Mouse (Mus musculus): ENCODE results near the gene BC005537.

The BC005537 gene

DNA sequence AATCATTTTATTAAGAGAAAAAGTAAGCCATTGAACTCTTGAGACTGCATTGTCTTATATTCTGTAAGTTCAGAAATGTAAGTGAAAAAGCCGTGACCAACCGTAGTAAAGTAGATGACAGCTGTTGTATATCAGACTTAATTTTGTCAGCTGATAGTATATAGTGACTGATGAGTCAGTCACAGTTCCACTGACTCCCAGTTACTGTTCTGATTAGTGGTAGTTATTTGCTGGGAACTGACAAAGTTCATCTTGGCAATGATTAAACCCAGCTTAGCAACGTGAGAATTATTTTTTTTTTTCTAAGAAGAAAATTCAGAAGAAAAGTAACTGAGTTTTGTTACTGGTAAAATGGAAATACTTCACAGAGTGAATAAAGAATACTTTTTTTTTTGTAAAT, 40.2 kb downstream of the BC005537 start:
- in situ Hi-C loops (cut with MseI, MboI): no loop called here

DNA sequence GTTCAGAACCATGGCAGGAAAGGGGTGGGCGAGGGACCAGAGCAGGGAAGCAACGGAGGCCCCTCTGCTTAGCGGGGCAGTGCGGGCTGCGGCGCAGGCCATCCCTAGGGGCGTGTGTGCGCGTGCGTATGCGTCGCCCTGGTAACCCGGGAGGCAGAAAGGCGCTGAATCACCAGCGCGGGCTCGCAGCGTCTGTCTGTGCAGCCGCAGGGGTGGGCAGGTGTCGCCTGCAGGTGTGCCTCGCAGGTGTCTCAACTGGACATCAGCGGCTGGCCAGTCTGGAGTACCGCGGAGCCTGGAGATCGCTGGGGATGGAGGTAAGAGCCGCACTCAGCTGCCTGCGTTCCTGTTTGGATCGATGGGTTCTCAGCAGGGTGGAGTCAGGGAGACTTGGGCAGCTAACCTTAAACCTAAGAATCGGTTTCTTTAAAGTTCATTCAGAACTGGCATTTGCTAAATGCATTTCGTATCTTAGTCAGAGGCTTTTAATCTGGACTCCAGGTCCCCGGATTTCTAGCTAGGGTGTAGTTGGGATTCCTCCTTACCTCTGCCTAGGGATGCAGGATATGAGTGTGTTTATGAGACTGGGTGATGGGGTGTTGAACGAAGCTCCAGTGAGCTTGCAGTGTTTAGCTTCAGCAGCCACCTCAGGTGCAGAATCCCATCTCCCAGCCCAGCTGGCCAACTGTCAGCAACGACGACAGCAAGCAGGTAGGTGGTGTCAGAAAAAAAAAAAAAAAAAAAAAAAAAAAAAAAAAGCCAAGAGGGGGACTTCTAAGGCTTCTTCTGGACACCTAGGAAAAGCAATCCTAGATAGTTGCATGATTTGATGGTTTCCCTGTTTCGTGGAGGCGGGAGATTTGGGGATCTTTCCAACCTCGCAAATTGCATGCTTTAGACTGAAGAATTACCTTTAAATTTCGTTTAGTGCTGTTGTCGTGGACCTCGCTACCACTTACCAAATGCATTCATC, 43.8 kb downstream of the BC005537 start, which contains the start of gene D130043K22Rik:
D130043K22Rik (plus strand) TSS at position 153 of the 973 bp plus-strand sequence.
- in situ Hi-C loops (cut with MseI, MboI): no loop called here

GRCm38 (mm10) chr13:24849318-24849717, 47.9 kb downstream of the BC005537 start:
- in situ Hi-C loops (cut with MseI, MboI): no loop called here

DNA sequence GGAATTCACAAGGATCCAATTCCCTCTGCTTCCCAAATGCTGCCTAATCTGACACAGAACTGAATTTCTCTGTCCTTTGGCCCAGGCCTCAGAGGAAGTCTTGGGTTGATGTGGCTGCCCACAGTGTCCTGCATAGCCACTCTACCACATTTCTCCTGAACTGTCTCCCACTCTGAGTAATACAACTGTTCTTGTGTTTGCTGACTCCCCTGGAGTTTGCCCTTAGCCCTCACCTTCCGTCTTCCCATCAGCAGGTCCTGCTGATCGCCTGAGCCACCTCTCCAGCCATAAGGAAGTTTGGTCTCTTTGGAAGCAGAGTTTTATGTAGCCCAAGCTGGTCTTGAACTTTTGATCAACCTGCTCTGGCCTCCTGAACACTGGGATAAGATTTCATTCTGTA, 50.5 kb downstream of the BC005537 start:
- in situ Hi-C loops (cut with MseI, MboI): no loop called here

GRCm38 (mm10) chr13:24852570-24852969, 51.1 kb downstream of the BC005537 start:
- in situ Hi-C loops (cut with MseI, MboI): no loop called here

DNA sequence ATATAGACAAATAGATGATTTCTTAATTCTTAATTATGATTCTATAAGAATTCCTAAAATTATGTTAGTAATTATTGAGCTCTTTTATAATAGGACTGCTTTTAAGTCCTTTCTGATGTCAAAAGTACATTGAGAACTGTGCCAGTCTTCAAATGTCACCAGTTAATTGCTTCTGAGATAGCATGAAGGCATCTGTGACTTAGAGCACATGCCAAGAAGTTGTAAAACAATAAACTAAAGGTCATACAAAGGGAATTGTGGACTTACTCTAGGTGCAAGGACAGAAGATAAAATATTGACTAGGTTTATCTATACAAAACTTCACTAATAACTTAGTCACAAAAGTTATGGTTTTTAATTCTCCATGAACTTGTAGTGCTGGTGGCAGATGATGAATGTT, 57.7 kb downstream of the BC005537 start:
- in situ Hi-C loops (cut with MseI, MboI): no loop called here

- in situ Hi-C loops (cut with MseI, MboI): no loop called here
Observed at GRCm38 (mm10) chr13:24861084-24861483, 59.6 kb downstream of the BC005537 start.

GRCm38 (mm10) chr13:24862021-24862420, 60.6 kb downstream of the BC005537 start:
- in situ Hi-C loops (cut with MseI, MboI): no loop called here

DNA sequence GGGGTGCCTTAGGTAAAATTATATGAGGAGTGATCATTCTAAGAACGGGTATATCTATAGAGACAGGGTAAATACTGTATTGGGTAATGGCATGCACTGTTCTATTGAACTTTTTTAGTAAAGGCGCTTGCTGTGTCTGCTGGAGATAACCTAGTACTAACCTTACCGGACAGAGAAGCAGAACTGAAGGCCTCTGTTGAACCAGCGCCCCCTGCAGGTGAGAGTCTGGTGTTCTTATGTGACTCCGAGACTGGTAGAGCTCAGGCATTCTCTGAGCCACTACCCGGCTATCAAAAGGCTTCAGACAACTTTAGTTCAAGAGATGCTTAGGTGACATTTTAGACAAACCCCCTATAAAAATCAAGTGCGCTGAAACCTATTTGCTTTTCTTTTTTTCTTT, 61.1 kb downstream of the BC005537 start:
- in situ Hi-C loops (cut with MseI, MboI): no loop called here
